Mouse (Mus musculus) activated CD4-positive, CD25-positive, alpha-beta regulatory T cell (primary cell): ENCODE data around the gene Kcnn4. TPM values are rescaled to one million over a fixed set of nuclear protein-coding genes. Genes with fewer than 3 reads are reported as not detected.

Experiments used
- polyA plus RNA-seq, 2 experiments: library from polyadenylated mRNA; unstranded; fragments of 100-300 nt; shearing (Covaris generic); gene quantifications; one replicate each; pipeline ENCODE4 v1.2.1; 2017

Kcnn4 gene
- polyA plus RNA-seq, result 100 to 1,000 TPM; 272 to 290 TPM

DNA sequence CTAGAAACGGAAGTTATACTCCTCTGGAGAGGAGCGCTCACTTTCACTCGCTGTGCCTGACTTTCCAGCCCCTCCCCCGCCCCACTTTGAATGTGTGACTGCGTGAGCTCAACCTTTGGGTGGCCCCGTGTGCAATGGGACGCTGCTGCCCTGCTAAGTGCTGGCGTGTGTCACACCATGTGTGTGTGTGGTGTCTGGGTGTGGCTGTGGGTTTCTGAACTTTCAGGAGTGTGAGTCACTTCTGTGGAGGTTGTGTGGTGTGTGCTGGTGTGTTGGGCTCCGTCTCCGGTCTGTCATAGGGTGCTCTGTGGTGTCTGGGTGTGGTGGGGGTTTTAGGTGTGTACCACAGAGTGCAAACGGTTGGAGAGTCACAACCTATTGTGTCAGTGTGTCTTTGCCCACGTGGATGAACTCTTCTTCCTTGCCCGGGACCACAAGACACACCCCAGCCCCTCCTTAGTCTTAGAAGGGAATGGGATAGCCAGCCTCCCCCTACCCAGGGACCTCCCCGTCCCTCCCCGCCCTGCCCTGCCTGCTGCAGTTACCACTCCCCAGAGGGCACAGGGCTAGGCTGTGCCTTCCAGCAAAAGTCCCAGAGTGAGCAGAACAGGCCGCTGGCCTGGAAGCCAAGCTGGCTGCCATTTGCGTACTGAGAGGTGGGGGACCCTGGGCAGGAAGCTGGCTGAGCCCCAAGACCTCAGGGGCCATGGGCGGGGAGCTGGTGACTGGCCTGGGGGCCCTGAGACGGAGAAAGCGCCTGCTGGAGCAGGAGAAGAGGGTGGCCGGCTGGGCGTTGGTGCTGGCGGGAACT, at the start of gene Kcnn4:
Gene Kcnn4 (plus strand): TSS at position 533 of the 811 bp plus-strand sequence.

DNA sequence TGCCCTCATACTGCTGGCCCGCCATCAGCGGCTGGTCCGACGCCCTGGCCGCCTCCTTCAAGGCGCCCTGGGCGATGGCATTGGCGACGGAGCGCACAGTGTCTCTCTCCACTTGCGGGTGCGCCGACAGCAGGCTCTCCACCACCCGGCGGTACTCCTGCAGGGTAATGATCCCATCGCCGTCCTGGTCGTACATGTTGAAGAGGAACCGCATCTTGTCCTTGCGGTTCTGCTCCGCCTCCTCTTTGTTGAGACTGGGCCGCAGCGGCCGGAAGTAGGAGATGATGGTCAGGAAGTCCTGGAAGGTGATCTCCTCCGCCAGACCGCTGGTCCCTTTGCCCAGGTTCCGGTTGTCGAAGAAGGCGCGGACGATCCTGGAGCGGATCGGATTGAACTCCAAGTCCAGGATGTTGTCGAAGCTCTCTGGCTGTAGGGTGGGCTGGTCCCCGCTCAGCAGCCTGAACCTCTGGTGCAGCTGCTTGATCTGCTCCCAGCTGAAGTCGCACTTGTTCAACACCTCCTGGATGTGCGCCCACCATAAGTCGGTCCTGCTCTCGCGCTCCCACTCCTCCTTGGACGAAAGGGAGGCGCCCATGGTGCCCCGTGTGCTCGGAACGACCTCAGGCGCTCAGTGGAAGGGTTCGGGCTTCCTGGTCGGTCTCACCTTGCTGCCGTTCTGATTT, 36.6 kb upstream of the Kcnn4 start, which contains the start of gene Tescl:
Gene Tescl (minus strand): TSS at position 633 of the 683 bp plus-strand sequence.

DNA sequence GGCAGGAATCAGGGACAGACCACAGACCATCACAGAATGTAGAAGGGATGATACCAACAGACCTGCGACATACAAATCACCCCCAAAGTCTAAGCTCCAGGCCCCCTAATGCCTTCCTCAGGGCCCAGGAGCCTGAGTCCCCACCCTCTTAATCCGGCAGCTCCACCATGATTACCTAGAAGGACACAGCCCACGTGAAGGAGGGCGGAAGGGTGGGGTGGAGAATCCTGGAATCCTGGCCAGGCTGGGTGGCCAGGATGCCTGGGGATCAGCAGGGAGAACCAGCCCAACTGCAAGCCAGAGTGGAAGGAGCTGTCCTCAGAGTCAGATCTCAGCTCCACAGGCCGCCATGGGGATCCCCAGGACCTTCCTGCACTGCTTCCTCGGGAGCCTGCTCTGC, 21.2 kb upstream of the Kcnn4 start, which contains the start of gene Lypd5:
Gene Lypd5 (plus strand): TSS at position 301 of the 400 bp plus-strand sequence.

DNA sequence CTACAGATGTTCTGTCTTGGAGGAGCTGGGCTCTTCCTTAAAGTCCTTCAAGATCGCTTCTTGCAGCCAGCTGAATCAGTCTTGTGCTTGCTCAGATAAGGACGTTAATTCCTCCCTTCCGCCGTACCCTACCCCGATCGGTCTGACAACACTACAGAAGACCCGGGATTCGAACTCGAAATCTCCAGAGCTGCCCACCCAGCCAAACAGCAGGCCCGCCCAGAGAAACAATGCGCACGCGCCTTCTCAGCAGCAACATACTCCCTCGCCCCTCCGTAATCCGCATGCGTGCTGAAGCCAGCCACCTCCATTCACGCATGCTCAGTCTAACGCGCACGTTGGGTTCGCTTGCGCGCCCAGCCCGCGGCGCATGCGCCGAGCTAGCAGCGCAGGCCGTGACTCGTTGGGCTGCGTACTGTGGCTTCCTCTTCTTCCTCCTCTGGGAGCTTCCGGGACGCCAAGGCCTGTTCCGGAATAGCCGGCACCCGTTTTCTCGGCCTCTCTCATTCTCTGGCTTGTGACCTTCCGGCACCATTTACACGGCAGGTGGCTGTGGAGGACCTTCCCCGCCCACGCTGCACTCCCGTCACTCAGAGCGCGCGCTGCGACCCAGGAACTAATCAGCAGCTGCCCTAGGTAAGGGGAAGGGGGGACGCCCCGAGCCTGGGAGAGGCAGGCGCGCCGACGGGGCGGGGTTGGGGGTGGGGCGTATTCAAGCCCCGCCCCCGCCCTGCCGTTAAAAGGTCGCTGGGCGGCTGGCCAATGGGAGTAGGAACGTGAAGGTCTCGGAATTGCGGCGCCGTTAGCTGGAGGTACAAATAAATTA, 29.4 kb downstream of the Kcnn4 start, which contains the start of gene Smg9:
Gene Smg9 (plus strand): TSS at position 364 of the 826 bp plus-strand sequence.

Other genes starting within 250 kb of the Kcnn4 start
- 10 to 100 TPM; 13.6 to 17.9 TPM for gene Zfp235, start 236.1 kb upstream of the Kcnn4 start, polyA plus RNA-seq
- under 1 TPM; 0.47 to 0.77 TPM for gene Zfp114, start 195.2 kb upstream of the Kcnn4 start, polyA plus RNA-seq
- gene Zfp111, start 158.8 kb upstream of the Kcnn4 start, polyA plus RNA-seq, result 1 to 10 TPM in 1 of 2 experiments, under 1 TPM in 1; 0.30 to 1.6 TPM
- 1 to 10 TPM; 2.6 TPM for gene Zfp109, start 132.7 kb upstream of the Kcnn4 start, polyA plus RNA-seq
- under 1 TPM in 1 of 2 experiments, not detected in 1; 0.64 TPM for gene Zfp108, start 115.5 kb upstream of the Kcnn4 start, polyA plus RNA-seq
- gene Zfp93, start 99.8 kb upstream of the Kcnn4 start, polyA plus RNA-seq, result 1 to 10 TPM in 1 of 2 experiments, under 1 TPM in 1; 0.38 to 4.9 TPM
- gene Zfp61, start 69.0 kb upstream of the Kcnn4 start, polyA plus RNA-seq, result 10 to 100 TPM; 12.4 to 17.5 TPM
- gene Zfp94, start 53.6 kb upstream of the Kcnn4 start, polyA plus RNA-seq, result 10 to 100 TPM in 1 of 2 experiments, 1 to 10 TPM in 1; 6.6 to 10.0 TPM
- gene Tescl, start 36.3 kb upstream of the Kcnn4 start, polyA plus RNA-seq, result not detected
- gene Lypd5, start 21.1 kb upstream of the Kcnn4 start, polyA plus RNA-seq, result not detected
- gene Smg9, start 29.4 kb downstream of the Kcnn4 start, polyA plus RNA-seq, result 10 to 100 TPM; 48.9 to 57.5 TPM
- gene Irgc1, start 82.0 kb downstream of the Kcnn4 start, polyA plus RNA-seq, result under 1 TPM in 1 of 2 experiments, not detected in 1; 0.10 TPM
- 1 to 10 TPM in 1 of 2 experiments, under 1 TPM in 1; 0.31 to 3.7 TPM for gene Plaur, start 92.2 kb downstream of the Kcnn4 start, polyA plus RNA-seq
- under 1 TPM in 1 of 2 experiments, not detected in 1; 0.25 TPM for gene Cadm4, start 111.8 kb downstream of the Kcnn4 start, polyA plus RNA-seq
- gene Zfp428, start 136.7 kb downstream of the Kcnn4 start, polyA plus RNA-seq, result 1 to 10 TPM; 1.3 to 2.3 TPM
- under 1 TPM in 1 of 2 experiments, not detected in 1; 0.17 TPM for gene AC161166.1, start 142.2 kb downstream of the Kcnn4 start, polyA plus RNA-seq
- 1 to 10 TPM; 1.8 to 3.9 TPM for gene Irgq, start 160.4 kb downstream of the Kcnn4 start, polyA plus RNA-seq
- gene Pinlyp, start 175.9 kb downstream of the Kcnn4 start, polyA plus RNA-seq, result not detected
- 10 to 100 TPM; 46.1 to 52.3 TPM for gene Xrcc1, start 176.0 kb downstream of the Kcnn4 start, polyA plus RNA-seq
- 10 to 100 TPM; 19.5 to 23.5 TPM for gene Ethe1, start 217.3 kb downstream of the Kcnn4 start, polyA plus RNA-seq
- gene Zfp575, start 217.4 kb downstream of the Kcnn4 start, polyA plus RNA-seq, result under 1 TPM; 0.28 to 0.32 TPM
- under 1 TPM; 0.50 to 0.64 TPM for gene Phldb3, start 240.5 kb downstream of the Kcnn4 start, polyA plus RNA-seq